Mouse (Mus musculus) testis, adult 2 months (tissue): ENCODE measurements around the gene Csmd2. TPM values are rescaled to one million over a fixed set of nuclear protein-coding genes. Genes with fewer than 3 reads are reported as not detected.

ENCODE experiments used
- H3K27ac ChIP-seq: fragments of 200-500 bp; 2 replicates; pipeline ENCODE4 v1.5.1; 2012; ENCODE audit warnings: low read depth, low read length; ENCODE audit not compliant: control insufficient read depth, insufficient read depth
- H3K27me3 ChIP-seq: fragments of 200-500 bp; 2 replicates; pipeline ENCODE4 v1.6.1; 2012; ENCODE audit warnings: mild to moderate bottlenecking, low read length, moderate library complexity; ENCODE audit not compliant: control insufficient read depth, insufficient read depth
- H3K36me3 ChIP-seq: fragments of 200-500 bp; 2 replicates; pipeline ENCODE4 v1.6.1; 2012; ENCODE audit warnings: mild to moderate bottlenecking, low read length; ENCODE audit not compliant: control insufficient read depth, insufficient read depth
- H3K4me1 ChIP-seq: fragments of 200-500 bp; 2 replicates; pipeline ENCODE4 v1.6.1; 2012; ENCODE audit warnings: low read length; ENCODE audit not compliant: control insufficient read depth, insufficient read depth
- H3K4me3 ChIP-seq: fragments of 200-500 bp; 2 replicates; pipeline ENCODE4 v1.5.1; 2012; ENCODE audit warnings: low read depth, mild to moderate bottlenecking, low read length, moderate library complexity, mixed read lengths; ENCODE audit not compliant: control insufficient read depth
- CTCF ChIP-seq: fragments of 200-500 bp; IDR thresholded peaks from 2 replicates; pipeline ENCODE4 v1.5.1; 2012; ENCODE audit warnings: low read depth, mild to moderate bottlenecking, inconsistent platforms, low read length, moderate library complexity; ENCODE audit not compliant: control insufficient read depth, insufficient read depth, insufficient replicate concordance
- POLR2A ChIP-seq: fragments of 200-500 bp; IDR thresholded peaks from 2 replicates; pipeline ENCODE4 v1.6.1; 2012; ENCODE audit warnings: low read depth, mild to moderate bottlenecking, inconsistent platforms, low read length, moderate library complexity; ENCODE audit not compliant: control insufficient read depth
- polyA plus RNA-seq: library from polyadenylated mRNA; depleted of rRNA; stranded (reverse); fragments of >200 nt; gene quantifications from 2 replicates; pipeline ENCODE4 v1.2.3, GENCODE M21; 2012

The Csmd2 gene
- polyA plus RNA-seq, 1 experiment: 2.6 TPM

DNA sequence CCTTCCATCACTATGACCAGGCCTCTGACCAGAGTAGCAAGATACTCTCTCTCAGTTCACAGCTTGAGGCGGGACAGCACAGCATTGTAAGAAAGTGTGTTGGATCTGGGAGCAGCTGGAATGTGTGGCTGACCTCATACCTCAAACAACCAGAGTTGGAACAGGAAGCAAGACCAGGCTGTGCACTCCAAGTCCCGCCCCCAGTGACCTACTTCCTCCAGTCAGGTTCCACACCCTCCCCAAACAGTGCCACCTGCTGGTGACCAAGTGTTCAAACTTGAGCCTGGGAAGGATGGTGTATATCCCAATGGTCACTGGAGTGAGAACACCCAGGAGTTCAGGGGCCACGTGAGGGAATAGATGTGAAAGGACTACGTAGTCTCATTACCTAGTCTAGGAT lies 330.3 kb downstream of the Csmd2 start:
- TF ChIP-seq CTCF (peak; percentile 53; the same call in 1 of the 2 replicates), POLR2A (no peak)
- no peaks in the 10 kb centered on the region for H3K27me3 ChIP-seq

DNA sequence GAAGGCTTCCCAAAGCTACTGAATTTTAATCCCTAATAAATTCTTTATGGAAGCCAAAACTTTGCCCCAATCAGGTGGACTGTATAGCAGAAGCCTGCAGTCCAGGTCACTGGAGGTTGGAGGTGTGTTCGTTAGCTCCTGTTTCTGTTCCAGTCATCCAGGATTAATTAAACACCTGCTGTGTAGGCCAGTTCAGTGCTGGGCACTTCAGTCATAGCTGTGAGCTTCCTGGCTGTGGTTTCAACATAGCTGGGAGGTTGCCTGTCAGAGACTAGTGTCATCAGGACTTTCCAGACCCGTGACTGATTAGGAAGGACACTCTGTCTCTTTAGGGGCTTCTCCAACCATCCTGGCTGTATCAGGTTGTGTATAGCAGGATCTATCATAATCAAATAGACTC lies 337.9 kb downstream of the Csmd2 start:
- no peaks in the 10 kb centered on the region for H3K4me1 ChIP-seq
- no peak overlapping the region for H3K27ac ChIP-seq
- no peaks in the 10 kb centered on the region for H3K27me3 ChIP-seq
- no peak overlapping the region for H3K4me3 ChIP-seq
- H3K36me3 ChIP-seq: no peaks in the 10 kb centered on the region
- no peak for TF ChIP-seq POLR2A
- TF ChIP-seq CTCF: no peak

More for the DNA sequence above, 330.3 kb downstream of the Csmd2 start:
- H3K4me3 ChIP-seq: no peak overlapping the region
- H3K4me1 ChIP-seq: no peaks in the 10 kb centered on the region
- no peaks in the 10 kb centered on the region for H3K36me3 ChIP-seq
- no peak overlapping the region for H3K27ac ChIP-seq

DNA sequence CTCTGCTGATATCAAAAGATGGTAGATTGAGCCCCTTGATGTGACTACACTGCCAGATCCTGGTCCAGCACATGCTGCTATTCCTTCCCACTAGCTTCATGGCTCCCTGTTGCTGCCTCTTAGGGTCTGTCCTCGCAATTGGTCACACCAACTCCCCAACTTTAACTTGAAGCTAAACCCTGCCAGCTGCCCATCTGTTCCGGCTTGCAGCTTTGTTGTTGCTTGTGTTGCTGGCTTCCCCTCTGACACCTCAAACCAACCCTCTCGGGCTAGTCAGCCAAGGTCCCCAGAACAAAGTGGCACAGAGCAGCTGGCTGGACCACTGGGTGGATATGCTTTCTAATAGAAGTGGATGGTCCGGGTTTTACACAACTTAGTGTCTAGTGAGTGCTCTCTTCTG lies 339.1 kb downstream of the Csmd2 start:
- Histone ChIP-seq H3K27ac (no peak overlapping the region), H3K36me3 (no peaks in the 10 kb centered on the region), H3K27me3 (no peaks in the 10 kb centered on the region), H3K4me3 (no peak overlapping the region), H3K4me1 (no peaks in the 10 kb centered on the region)
- TF ChIP-seq POLR2A (no peak), CTCF (no peak)

DNA sequence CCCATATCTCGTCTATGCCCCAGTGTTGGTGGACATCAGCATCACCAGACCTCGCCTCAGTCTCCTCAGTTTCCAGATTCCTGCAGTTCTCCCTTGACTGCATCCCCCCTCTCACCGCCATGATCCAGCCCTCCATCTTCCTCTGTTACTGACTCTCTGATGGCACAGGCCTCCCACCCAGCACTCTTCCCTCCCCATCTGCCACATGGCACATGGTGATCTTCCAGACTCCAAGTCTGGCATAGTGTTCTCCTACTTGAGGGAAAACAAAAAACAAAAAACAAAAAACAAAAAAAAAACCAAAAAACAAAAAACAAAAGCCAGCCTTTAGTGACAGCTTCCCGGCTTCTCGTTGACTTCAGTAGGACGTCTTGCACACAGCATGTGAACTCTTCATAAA lies 339.8 kb downstream of the Csmd2 start:
- H3K4me1 ChIP-seq: no peaks in the 10 kb centered on the region
- no peaks in the 10 kb centered on the region for H3K36me3 ChIP-seq
- no peak overlapping the region for H3K27ac ChIP-seq
- no peak overlapping the region for H3K4me3 ChIP-seq
- TF ChIP-seq POLR2A: no peak
- no peak for TF ChIP-seq CTCF
- no peaks in the 10 kb centered on the region for H3K27me3 ChIP-seq

DNA sequence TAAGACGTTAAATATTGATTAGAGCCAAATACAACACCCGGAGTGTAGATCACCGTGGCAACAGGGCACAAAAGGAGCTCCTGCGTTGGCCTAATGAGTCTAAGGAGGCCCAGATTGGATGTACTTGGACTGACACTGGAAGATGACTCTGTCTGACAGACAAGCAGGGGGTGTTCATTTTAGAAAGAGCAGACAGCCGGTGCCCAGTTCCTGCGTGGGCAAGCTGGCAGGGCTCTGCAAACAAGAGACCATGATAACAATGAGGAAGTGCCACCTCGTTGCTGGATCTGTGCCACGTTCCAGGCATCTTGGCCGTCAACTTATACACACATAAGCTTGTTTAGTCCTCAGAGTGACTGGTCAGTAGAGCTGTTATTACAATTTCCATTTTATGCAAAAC lies 342.9 kb downstream of the Csmd2 start:
- Histone ChIP-seq H3K27ac (no peak overlapping the region), H3K4me1 (no peaks in the 10 kb centered on the region), H3K36me3 (no peaks in the 10 kb centered on the region), H3K4me3 (no peak overlapping the region), H3K27me3 (no peaks in the 10 kb centered on the region)
- no peak for TF ChIP-seq CTCF
- no peak for TF ChIP-seq POLR2A

DNA sequence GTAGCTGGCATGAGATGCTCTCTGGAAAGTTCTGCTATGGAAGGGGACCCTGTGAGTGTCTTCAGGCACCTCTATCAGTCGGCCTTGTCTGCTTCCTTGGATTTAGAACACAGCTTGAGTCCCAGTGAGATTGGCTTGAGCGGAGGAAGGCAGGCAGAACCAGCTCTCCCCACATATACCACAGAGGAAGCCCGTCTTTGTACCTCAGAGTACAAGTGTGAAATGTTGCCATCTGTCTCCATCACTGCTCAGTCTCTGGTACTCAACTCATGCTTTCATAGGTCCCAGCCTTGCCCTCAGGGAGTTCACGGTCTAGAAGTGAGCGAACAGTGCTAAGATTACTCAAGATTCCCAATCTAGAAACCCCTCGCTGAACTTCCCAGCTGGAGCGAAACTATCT lies 352.8 kb downstream of the Csmd2 start:
- TF ChIP-seq CTCF (no peak), POLR2A (no peak)
- H3K4me1 ChIP-seq: no peaks in the 10 kb centered on the region; the same call in 1 of the 2 replicates
- H3K27me3 ChIP-seq: no peaks in the 10 kb centered on the region
- H3K4me3 ChIP-seq: no peak overlapping the region
- no peaks in the 10 kb centered on the region for H3K36me3 ChIP-seq
- H3K27ac ChIP-seq: no peak overlapping the region

DNA sequence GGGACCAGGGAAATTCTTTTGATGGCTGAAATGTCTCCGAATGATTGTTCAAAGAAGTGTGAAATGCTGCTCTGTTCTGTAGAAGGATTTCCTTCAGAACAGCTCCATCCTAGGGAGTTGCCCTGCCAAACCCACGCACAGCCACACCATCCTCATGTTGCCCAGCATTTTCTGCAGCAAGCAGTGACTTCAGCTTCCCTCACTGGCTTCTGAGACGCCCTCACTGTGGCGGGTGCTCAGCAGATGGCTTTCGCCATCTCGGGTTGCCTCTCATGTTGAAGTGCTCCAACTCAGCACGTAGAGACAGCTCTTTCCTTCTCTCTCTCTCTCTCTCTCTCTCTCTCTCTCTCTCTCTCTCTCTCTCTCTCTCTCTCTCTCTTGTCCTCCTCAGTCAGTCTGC lies 353.7 kb downstream of the Csmd2 start:
- H3K27ac ChIP-seq: no peak overlapping the region
- H3K4me1 ChIP-seq: no peaks in the 10 kb centered on the region; the same call in 1 of the 2 replicates
- TF ChIP-seq POLR2A (no peak), CTCF (no peak)
- no peaks in the 10 kb centered on the region for H3K27me3 ChIP-seq
- no peak overlapping the region for H3K4me3 ChIP-seq
- H3K36me3 ChIP-seq: no peaks in the 10 kb centered on the region

DNA sequence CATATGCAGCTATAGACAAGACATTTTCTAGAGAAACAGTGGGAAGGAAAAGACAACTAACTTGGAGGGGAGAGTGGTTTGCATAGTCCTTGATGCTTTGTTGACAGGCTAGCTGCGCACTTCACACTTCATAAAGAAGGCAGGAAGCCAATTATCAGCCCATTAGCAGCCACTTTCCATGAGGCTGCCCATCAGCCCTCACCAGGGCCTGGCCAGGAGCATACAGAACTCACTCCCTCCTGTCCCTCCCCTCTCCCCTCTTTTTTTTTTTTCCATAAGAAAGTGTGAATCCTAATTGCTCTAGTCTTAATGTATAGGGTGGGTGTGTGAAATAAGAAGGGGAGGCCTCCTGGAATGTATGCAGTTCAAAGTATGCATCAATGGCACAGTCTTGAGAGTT lies 354.6 kb downstream of the Csmd2 start:
- Histone ChIP-seq H3K27ac (no peak overlapping the region), H3K4me3 (no peak overlapping the region), H3K36me3 (no peaks in the 10 kb centered on the region), H3K4me1 (no peaks in the 10 kb centered on the region; the same call in 1 of the 2 replicates), H3K27me3 (no peaks in the 10 kb centered on the region)
- TF ChIP-seq CTCF (no peak), POLR2A (no peak)
